Mouse (Mus musculus): ENCODE results near the gene Cux1. TPM values are rescaled to one million over a fixed set of nuclear protein-coding genes. Genes with fewer than 3 reads are reported as not detected.

Gene Cux1
- polyA plus RNA-seq, 1 experiment: 69.2 TPM

DNA sequence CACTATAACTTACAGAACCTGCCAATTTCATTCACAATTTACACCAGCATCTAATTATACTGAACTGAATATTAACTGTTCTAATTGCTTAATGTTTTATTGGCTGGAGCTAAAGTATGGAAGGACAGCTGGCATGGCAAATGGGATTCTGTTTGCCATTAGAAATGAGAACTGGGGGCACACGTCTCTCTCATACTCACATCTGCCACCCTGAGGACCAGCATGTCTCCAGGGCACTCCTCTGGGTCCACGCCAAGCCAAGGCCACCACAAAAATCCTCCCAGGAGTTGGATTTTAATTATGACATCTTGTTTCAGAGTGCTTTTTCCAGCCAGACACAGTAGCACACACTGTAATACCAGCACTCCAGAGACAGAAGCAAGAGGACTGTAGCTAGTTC lies 18.5 kb downstream of the Cux1 start:
- Histone ChIP-seq H3K4me3 (replicated peaks; ENCODE audit: insufficient read depth, low read depth, low read length) (no peak overlapping the region), H3K4me1 (ENCODE audit: control insufficient read depth, insufficient read depth, low read length) (peaks cover 18% of the 10 kb centered on the region), H3K27me3 (ENCODE audit: control insufficient read depth, insufficient read depth, low read length) (no peaks in the 10 kb centered on the region), H3K27ac (ENCODE audit: insufficient read depth, low read length) (no peak overlapping the region)
- no peak for TF ChIP-seq POLR2A (IDR thresholded peaks at IDR 0.05; ENCODE audit: borderline replicate concordance, insufficient read depth, low read length)
- no peak for TF ChIP-seq CTCF (IDR thresholded peaks at IDR 0.05; ENCODE audit: borderline replicate concordance, insufficient read depth, low read depth, low read length)
- WGBS: 14% methylated on average over 2 of the region's 2 CpGs
- DNase-seq: no peak

DNA sequence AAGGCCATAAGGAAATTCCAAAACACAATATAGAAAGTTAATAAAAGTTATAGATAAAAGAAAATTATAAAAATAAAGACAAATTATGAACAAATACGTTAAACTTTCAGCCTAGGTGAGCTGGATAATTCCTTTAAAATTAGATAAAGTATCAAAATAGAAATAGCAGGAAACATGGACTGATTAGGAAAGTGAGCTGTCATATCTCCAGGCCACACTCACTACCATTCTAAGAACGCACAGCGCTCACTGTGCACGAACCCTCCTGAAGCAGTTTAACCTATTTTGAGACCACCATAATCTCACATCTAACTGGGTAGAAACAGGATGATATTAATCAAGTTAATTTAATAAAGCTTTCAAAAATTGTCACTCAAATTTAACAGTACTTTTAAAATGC lies 22.2 kb downstream of the Cux1 start:
- no peak for DNase-seq
- TF ChIP-seq CTCF (IDR thresholded peaks at IDR 0.05; ENCODE audit: borderline replicate concordance, insufficient read depth, low read depth, low read length): no peak
- no peak for TF ChIP-seq POLR2A (IDR thresholded peaks at IDR 0.05; ENCODE audit: borderline replicate concordance, insufficient read depth, low read length)
- Histone ChIP-seq H3K4me3 (replicated peaks; ENCODE audit: insufficient read depth, low read depth, low read length) (no peak overlapping the region), H3K4me1 (ENCODE audit: control insufficient read depth, insufficient read depth, low read length) (peaks cover 11% of the 10 kb centered on the region), H3K27ac (ENCODE audit: insufficient read depth, low read length) (no peak overlapping the region), H3K27me3 (ENCODE audit: control insufficient read depth, insufficient read depth, low read length) (no peaks in the 10 kb centered on the region)
- 96% methylated on average over 4 of the region's 4 CpGs for WGBS

DNA sequence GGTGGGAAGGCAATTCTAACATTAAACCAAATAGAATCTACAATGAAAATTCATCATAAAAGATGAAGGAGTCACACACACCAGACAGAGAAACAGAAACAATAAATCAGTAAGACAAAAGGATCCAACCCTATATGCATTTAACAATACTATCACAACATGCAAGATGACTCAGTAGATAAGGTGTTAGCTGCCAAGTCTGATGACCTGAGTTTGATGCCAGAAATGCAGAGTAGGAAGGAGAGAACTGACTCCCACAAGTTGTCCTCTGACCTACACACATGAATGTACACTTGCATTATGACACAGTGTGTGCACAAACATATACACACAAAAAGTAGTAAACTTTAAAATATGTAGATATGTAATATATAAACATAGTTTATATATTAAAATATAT lies 24.1 kb downstream of the Cux1 start:
- Histone ChIP-seq H3K4me1 (ENCODE audit: control insufficient read depth, insufficient read depth, low read length) (peaks cover 22% of the 10 kb centered on the region), H3K27me3 (ENCODE audit: control insufficient read depth, insufficient read depth, low read length) (no peaks in the 10 kb centered on the region), H3K4me3 (replicated peaks; ENCODE audit: insufficient read depth, low read depth, low read length) (no peak overlapping the region), H3K27ac (ENCODE audit: insufficient read depth, low read length) (no peak overlapping the region)
- TF ChIP-seq POLR2A (IDR thresholded peaks at IDR 0.05; ENCODE audit: borderline replicate concordance, insufficient read depth, low read length): no peak
- TF ChIP-seq CTCF (IDR thresholded peaks at IDR 0.05; ENCODE audit: borderline replicate concordance, insufficient read depth, low read depth, low read length): no peak
- peak in 1 of 2 experiments; percentile 56 for DNase-seq

- Histone ChIP-seq H3K27ac (ENCODE audit: insufficient read depth, low read length) (no peak overlapping the region), H3K27me3 (ENCODE audit: control insufficient read depth, insufficient read depth, low read length) (no peaks in the 10 kb centered on the region), H3K4me1 (ENCODE audit: control insufficient read depth, insufficient read depth, low read length) (peaks cover 29% of the 10 kb centered on the region), H3K4me3 (replicated peaks; ENCODE audit: insufficient read depth, low read depth, low read length) (no peak overlapping the region)
- TF ChIP-seq POLR2A (IDR thresholded peaks at IDR 0.05; ENCODE audit: borderline replicate concordance, insufficient read depth, low read length) (no peak), CTCF (IDR thresholded peaks at IDR 0.05; ENCODE audit: borderline replicate concordance, insufficient read depth, low read depth, low read length) (no peak)
- DNase-seq: peak; percentile 91 to 94
These were observed 26.3 kb downstream of the Cux1 start for GRCm38 (mm10) chr5:136540952-136541351.

GRCm38 (mm10) chr5:136540055-136540838 lies 27.0 kb downstream of the Cux1 start:
- TF ChIP-seq POLR2A (IDR thresholded peaks at IDR 0.05; ENCODE audit: borderline replicate concordance, insufficient read depth, low read length): no peak
- no peak for TF ChIP-seq CTCF (IDR thresholded peaks at IDR 0.05; ENCODE audit: borderline replicate concordance, insufficient read depth, low read depth, low read length)
- 78% methylated on average over 5 of the region's 5 CpGs for WGBS
- Histone ChIP-seq H3K4me1 (ENCODE audit: control insufficient read depth, insufficient read depth, low read length) (peaks cover 30% of the 10 kb centered on the region), H3K27me3 (ENCODE audit: control insufficient read depth, insufficient read depth, low read length) (no peaks in the 10 kb centered on the region), H3K27ac (ENCODE audit: insufficient read depth, low read length) (no peak overlapping the region), H3K4me3 (replicated peaks; ENCODE audit: insufficient read depth, low read depth, low read length) (no peak overlapping the region)
- no peak for DNase-seq

GRCm38 (mm10) chr5:136536753-136537152 lies 30.5 kb downstream of the Cux1 start:
- no peak for DNase-seq
- WGBS: 79% methylated on average over 4 of the region's 4 CpGs
- Histone ChIP-seq H3K27me3 (ENCODE audit: control insufficient read depth, insufficient read depth, low read length) (no peaks in the 10 kb centered on the region), H3K4me1 (ENCODE audit: control insufficient read depth, insufficient read depth, low read length) (peaks cover 30% of the 10 kb centered on the region), H3K27ac (ENCODE audit: insufficient read depth, low read length) (no peak overlapping the region), H3K4me3 (replicated peaks; ENCODE audit: insufficient read depth, low read depth, low read length) (no peak overlapping the region)
- TF ChIP-seq POLR2A (IDR thresholded peaks at IDR 0.05; ENCODE audit: borderline replicate concordance, insufficient read depth, low read length) (no peak), CTCF (IDR thresholded peaks at IDR 0.05; ENCODE audit: borderline replicate concordance, insufficient read depth, low read depth, low read length) (no peak)

- WGBS: 52% methylated on average over 5 of the region's 5 CpGs
- peaks cover 30% of the 10 kb centered on the region for H3K4me1 ChIP-seq (ENCODE audit: control insufficient read depth, insufficient read depth, low read length)
- DNase-seq: no peak
- no peak overlapping the region for H3K27ac ChIP-seq (ENCODE audit: insufficient read depth, low read length)
- H3K27me3 ChIP-seq (ENCODE audit: control insufficient read depth, insufficient read depth, low read length): no peaks in the 10 kb centered on the region
- no peak overlapping the region for H3K4me3 ChIP-seq (replicated peaks; ENCODE audit: insufficient read depth, low read depth, low read length)
- TF ChIP-seq POLR2A (IDR thresholded peaks at IDR 0.05; ENCODE audit: borderline replicate concordance, insufficient read depth, low read length): no peak
- no peak for TF ChIP-seq CTCF (IDR thresholded peaks at IDR 0.05; ENCODE audit: borderline replicate concordance, insufficient read depth, low read depth, low read length)
These were observed 31.1 kb downstream of the Cux1 start for GRCm38 (mm10) chr5:136535976-136536725.

DNA sequence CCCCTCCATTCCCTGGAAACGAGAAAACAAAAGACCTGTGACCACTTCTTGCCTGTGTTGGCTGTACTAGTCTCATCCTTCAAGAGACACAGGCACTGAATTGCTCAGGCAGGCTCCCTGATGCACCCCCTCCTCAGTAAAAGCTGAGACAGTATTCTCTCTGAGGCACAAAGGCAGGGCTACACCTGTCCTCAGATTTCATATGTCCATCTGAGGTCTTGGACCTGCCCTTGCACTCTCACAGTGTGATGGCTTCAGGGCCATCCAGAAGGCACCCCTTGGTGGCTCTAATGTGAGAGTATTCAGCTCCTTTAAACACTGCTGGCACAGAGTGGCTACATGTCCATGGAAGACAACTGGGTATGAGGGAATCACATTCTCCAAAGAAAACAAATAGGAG lies 32.1 kb downstream of the Cux1 start:
- WGBS: 39% methylated on average over 1 of the region's 1 CpGs
- Histone ChIP-seq H3K4me3 (replicated peaks; ENCODE audit: insufficient read depth, low read depth, low read length) (no peak overlapping the region), H3K27me3 (ENCODE audit: control insufficient read depth, insufficient read depth, low read length) (no peaks in the 10 kb centered on the region), H3K27ac (ENCODE audit: insufficient read depth, low read length) (no peak overlapping the region), H3K4me1 (ENCODE audit: control insufficient read depth, insufficient read depth, low read length) (peaks cover 28% of the 10 kb centered on the region)
- DNase-seq: no peak
- TF ChIP-seq POLR2A (IDR thresholded peaks at IDR 0.05; ENCODE audit: borderline replicate concordance, insufficient read depth, low read length) (no peak), CTCF (IDR thresholded peaks at IDR 0.05; ENCODE audit: borderline replicate concordance, insufficient read depth, low read depth, low read length) (no peak)

Data from cerebellum, adult 2 months (tissue).